Mouse (Mus musculus) embryonic fibroblast, embryonic 13.5 days (primary cell): Measurements from ENCODE around the gene Aldh3a1. TPM values are rescaled to one million over a fixed set of nuclear protein-coding genes. Genes with fewer than 3 reads are reported as not detected.

ENCODE experiments used
- H3K27ac ChIP-seq: 2 replicates; pipeline ENCODE4 v1.5.1; 2012; ENCODE audit warnings: low read length, control low read depth, inconsistent platforms; ENCODE audit not compliant: insufficient read depth
- H3K4me1 ChIP-seq: 2 replicates; pipeline ENCODE4 v1.6.1; 2011; ENCODE audit warnings: low read length; ENCODE audit not compliant: control insufficient read depth, insufficient read depth
- H3K4me3 ChIP-seq: 2 replicates; pipeline ENCODE4 v1.5.1; 2011; ENCODE audit warnings: mild to moderate bottlenecking, control low read depth, low read length; ENCODE audit not compliant: insufficient read depth
- CTCF ChIP-seq: IDR thresholded peaks from 2 replicates; pipeline ENCODE4 v1.5.1; 2011; ENCODE audit warnings: mild to moderate bottlenecking, control low read depth, low read length, moderate library complexity, borderline replicate concordance; ENCODE audit not compliant: insufficient read depth
- POLR2A ChIP-seq: IDR thresholded peaks from 2 replicates; pipeline ENCODE4 v1.6.1; 2011; ENCODE audit warnings: low read depth, mild to moderate bottlenecking, control low read depth, low read length, moderate library complexity
- polyA plus RNA-seq: library from polyadenylated mRNA; stranded (reverse); fragments of >200 nt; gene quantifications from 2 replicates; pipeline ENCODE4 v1.2.4, GENCODE M21; 2011; ENCODE audit warnings: low read depth; ENCODE audit not compliant: missing spikeins, insufficient read length

The Aldh3a1 gene
- polyA plus RNA-seq, 1 experiment, result 1.1 TPM

GRCm38 (mm10) chr11:61220156-61220881 is 13.0 kb downstream of the Aldh3a1 start:
- H3K4me3 ChIP-seq, result no peak overlapping the region
- TF ChIP-seq POLR2A (no peak), CTCF (no peak)
- H3K4me1 ChIP-seq, result no peaks in the 10 kb centered on the region
- no peak overlapping the region for H3K27ac ChIP-seq

- Histone ChIP-seq H3K4me1 (no peaks in the 10 kb centered on the region), H3K4me3 (no peak overlapping the region), H3K27ac (no peak overlapping the region)
- TF ChIP-seq CTCF, result no peak
- no peak for TF ChIP-seq POLR2A
Observed at GRCm38 (mm10) chr11:61222007-61222406, 14.7 kb downstream of the Aldh3a1 start.

GRCm38 (mm10) chr11:61222971-61223745 is 15.8 kb downstream of the Aldh3a1 start:
- Histone ChIP-seq H3K4me3 (no peak overlapping the region), H3K4me1 (no peaks in the 10 kb centered on the region), H3K27ac (no peak overlapping the region)
- no peak for TF ChIP-seq POLR2A
- no peak for TF ChIP-seq CTCF

GRCm38 (mm10) chr11:61224234-61224744 is 17.0 kb downstream of the Aldh3a1 start:
- no peak for TF ChIP-seq CTCF
- no peak for TF ChIP-seq POLR2A
- Histone ChIP-seq H3K4me3 (no peak overlapping the region), H3K4me1 (no peaks in the 10 kb centered on the region), H3K27ac (no peak overlapping the region)

- no peak for TF ChIP-seq CTCF
- TF ChIP-seq POLR2A, result no peak
- Histone ChIP-seq H3K4me1 (no peaks in the 10 kb centered on the region), H3K4me3 (no peak overlapping the region), H3K27ac (no peak overlapping the region)
Observed at GRCm38 (mm10) chr11:61224907-61225306, 17.6 kb downstream of the Aldh3a1 start.

GRCm38 (mm10) chr11:61225511-61225910 is 18.2 kb downstream of the Aldh3a1 start:
- Histone ChIP-seq H3K4me3 (no peak overlapping the region), H3K27ac (no peak overlapping the region), H3K4me1 (no peaks in the 10 kb centered on the region)
- TF ChIP-seq POLR2A (no peak), CTCF (no peak)

- Histone ChIP-seq H3K4me3 (no peak overlapping the region), H3K4me1 (no peaks in the 10 kb centered on the region), H3K27ac (no peak overlapping the region)
- TF ChIP-seq POLR2A (no peak), CTCF (no peak)
Observed at GRCm38 (mm10) chr11:61225941-61226412, 18.6 kb downstream of the Aldh3a1 start.

GRCm38 (mm10) chr11:61227816-61228215 is 20.5 kb downstream of the Aldh3a1 start:
- TF ChIP-seq CTCF, result no peak
- TF ChIP-seq POLR2A, result no peak
- Histone ChIP-seq H3K4me1 (no peaks in the 10 kb centered on the region), H3K27ac (no peak overlapping the region), H3K4me3 (no peak overlapping the region)

- Histone ChIP-seq H3K4me3 (no peak overlapping the region), H3K4me1 (no peaks in the 10 kb centered on the region), H3K27ac (no peak overlapping the region)
- no peak for TF ChIP-seq POLR2A
- no peak for TF ChIP-seq CTCF
Observed at GRCm38 (mm10) chr11:61228406-61228805, 21.1 kb downstream of the Aldh3a1 start.

GRCm38 (mm10) chr11:61231329-61231728 is 24.0 kb downstream of the Aldh3a1 start:
- Histone ChIP-seq H3K27ac (no peak overlapping the region), H3K4me3 (no peak overlapping the region), H3K4me1 (no peaks in the 10 kb centered on the region)
- TF ChIP-seq POLR2A (no peak), CTCF (0 out of 2 replicates have a peak, but pooled peaks have one; percentile 9)
